Mouse (Mus musculus) kidney, embryonic 14.5 days (tissue): ENCODE data around the gene Wdr18. TPM values are rescaled to one million over a fixed set of nuclear protein-coding genes. Genes with fewer than 3 reads are reported as not detected.

Source experiments
- ATAC-seq: fragments of 200-750 bp; cut with Nextera tagmentation; 2 replicates; pipeline ENCODE4 v1.8.0; 2017; ENCODE audit warnings: moderate number of reproducible peaks, mild to moderate bottlenecking, moderate TSS enrichment, moderate library complexity; ENCODE audit not compliant: low FRiP score, low TSS enrichment
- H3K27ac ChIP-seq: fragments of 300-500 bp; sonication (generic); 2 replicates; pipeline ENCODE4 v1.5.1; 2014; ENCODE audit warnings: low read depth, mild to moderate bottlenecking, low read length, moderate library complexity, mixed read lengths
- H3K27me3 ChIP-seq: fragments of 300-500 bp; sonication (generic); 2 replicates; pipeline ENCODE4 v1.6.1; 2014; ENCODE audit warnings: mild to moderate bottlenecking, low read length; ENCODE audit not compliant: control insufficient read depth, insufficient read depth
- H3K36me3 ChIP-seq: fragments of 300-500 bp; sonication (generic); 2 replicates; pipeline ENCODE4 v1.6.1; 2014; ENCODE audit warnings: low read length, mixed read lengths; ENCODE audit not compliant: control insufficient read depth, insufficient read depth
- H3K4me1 ChIP-seq: fragments of 300-500 bp; sonication (generic); 2 replicates; pipeline ENCODE4 v1.6.1; 2014; ENCODE audit warnings: low read length, mixed read lengths; ENCODE audit not compliant: control insufficient read depth, insufficient read depth
- H3K4me2 ChIP-seq: fragments of 300-500 bp; sonication (generic); replicated peaks from 2 replicates; pipeline ENCODE4 v1.6.1; 2014; ENCODE audit warnings: low read depth, mild to moderate bottlenecking, low read length
- H3K4me3 ChIP-seq: fragments of 300-500 bp; sonication (generic); 2 replicates; pipeline ENCODE4 v1.5.1; 2014; ENCODE audit warnings: mild to moderate bottlenecking, low read length
- H3K9ac ChIP-seq: fragments of 300-500 bp; sonication (generic); 2 replicates; pipeline ENCODE4 v1.6.1; 2014; ENCODE audit warnings: low read depth, mild to moderate bottlenecking, low read length, moderate library complexity
- H3K9me3 ChIP-seq: fragments of 300-500 bp; sonication (generic); 2 replicates; pipeline ENCODE4 v1.6.1; 2016; ENCODE audit warnings: low read length; ENCODE audit not compliant: control insufficient read depth
- WGBS: fragments of 180-500 bp; shearing (Covaris S2); extraction: QIAGEN DNeasy Blood & Tissue Kit; methylation state at CpG from one replicate; pipeline ENCODE4 v1.1.7; 2014; 5-methylcytosine and 5-hydroxymethylcytosine counted together
- polyA plus RNA-seq: library from polyadenylated mRNA; unstranded; fragments of >200 nt; fragmentation: Nextera tagmentation; extraction: Ambion mirVana; gene quantifications from 2 replicates; pipeline ENCODE4 v1.2.1, GENCODE M21; 2014

The Wdr18 gene
- polyA plus RNA-seq, 1 experiment from 2014 or later, result 132 TPM

GRCm38 (mm10) chr10:80016511-80016910 is 56.6 kb downstream of the Wdr18 start, which contains the start of gene Arhgap45:
Gene Arhgap45 (plus strand): TSS chr10:80016653.
- H3K4me2 ChIP-seq, result no peak within 1 kb of the TSS
- no peaks in the 10 kb centered on the region for H3K9me3 ChIP-seq
- H3K27me3 ChIP-seq, result peaks cover 34% of the 10 kb centered on the region
- 66% methylated on average over 11 of the region's 11 CpGs for WGBS
- no peaks in the 10 kb centered on the region for H3K36me3 ChIP-seq
- H3K4me3 ChIP-seq, result no peak within 1 kb of the TSS
- no peak within 1 kb of the TSS for H3K9ac ChIP-seq
- peaks cover 18% of the 10 kb centered on the region for H3K4me1 ChIP-seq
- ATAC-seq, result no peak
- no peak within 1 kb of the TSS for H3K27ac ChIP-seq

- peaks cover 34% of the 10 kb centered on the region for H3K27me3 ChIP-seq
- no peaks in the 10 kb centered on the region for H3K9me3 ChIP-seq
- H3K27ac ChIP-seq, result no peak overlapping the region
- peaks cover 18% of the 10 kb centered on the region for H3K4me1 ChIP-seq
- H3K4me3 ChIP-seq, result no peak overlapping the region
- H3K9ac ChIP-seq, result no peak overlapping the region
- 87% methylated on average over 10 of the region's 10 CpGs for WGBS
- no peaks in the 10 kb centered on the region for H3K36me3 ChIP-seq
- H3K4me2 ChIP-seq, result no peak overlapping the region
- ATAC-seq, result no peak
Observed at GRCm38 (mm10) chr10:80016931-80017330, 57.0 kb downstream of the Wdr18 start.

- no peaks in the 10 kb centered on the region for H3K9me3 ChIP-seq
- no peak overlapping the region for H3K9ac ChIP-seq
- no peak overlapping the region for H3K4me2 ChIP-seq
- H3K4me1 ChIP-seq, result peaks cover 18% of the 10 kb centered on the region
- 81% methylated on average over 3 of the region's 3 CpGs for WGBS
- no peak overlapping the region for H3K27ac ChIP-seq
- no peak overlapping the region for H3K4me3 ChIP-seq
- H3K27me3 ChIP-seq, result peaks cover 30% of the 10 kb centered on the region
- no peak for ATAC-seq
- no peaks in the 10 kb centered on the region for H3K36me3 ChIP-seq
Observed at GRCm38 (mm10) chr10:80017361-80017760, 57.4 kb downstream of the Wdr18 start.

GRCm38 (mm10) chr10:80017771-80018170 is 57.8 kb downstream of the Wdr18 start:
- no peak for ATAC-seq
- Histone ChIP-seq H3K9me3 (no peaks in the 10 kb centered on the region), H3K36me3 (no peaks in the 10 kb centered on the region), H3K27me3 (peaks cover 29% of the 10 kb centered on the region), H3K4me3 (no peak overlapping the region), H3K4me2 (no peak overlapping the region), H3K27ac (no peak overlapping the region), H3K9ac (no peak overlapping the region), H3K4me1 (peaks cover 18% of the 10 kb centered on the region)
- 82% methylated on average over 14 of the region's 14 CpGs for WGBS

GRCm38 (mm10) chr10:80018739-80019297 is 58.9 kb downstream of the Wdr18 start:
- H3K9me3 ChIP-seq, result no peaks in the 10 kb centered on the region
- peaks cover 18% of the 10 kb centered on the region for H3K4me1 ChIP-seq
- peak overlapping the region; percentile 59; the same call in 1 of the 2 replicates for H3K9ac ChIP-seq
- H3K27me3 ChIP-seq, result peaks cover 19% of the 10 kb centered on the region
- 1% methylated on average over 12 of the region's 15 CpGs for WGBS
- peak overlapping the region; percentile 55 for H3K27ac ChIP-seq
- peak overlapping the region; percentile 47 for H3K4me2 ChIP-seq
- ATAC-seq, result peak; percentile 55
- no peaks in the 10 kb centered on the region for H3K36me3 ChIP-seq
- H3K4me3 ChIP-seq, result peak overlapping the region; percentile 32

GRCm38 (mm10) chr10:80019471-80020131 is 59.6 kb downstream of the Wdr18 start:
- H3K4me1 ChIP-seq, result peaks cover 18% of the 10 kb centered on the region
- 9% methylated on average over 20 of the region's 20 CpGs for WGBS

More at GRCm38 (mm10) chr10:80019471-80020131, 59.6 kb downstream of the Wdr18 start:
- Histone ChIP-seq H3K9me3 (no peaks in the 10 kb centered on the region), H3K4me3 (peak overlapping the region; percentile 32), H3K4me2 (peak overlapping the region; percentile 47), H3K9ac (peak overlapping the region; percentile 59), H3K27ac (peak overlapping the region; percentile 55; the same call in 1 of the 2 replicates), H3K36me3 (no peaks in the 10 kb centered on the region), H3K27me3 (peaks cover 11% of the 10 kb centered on the region)
- ATAC-seq, result peak; percentile 73

Other genes with a start within 250 kb of the Wdr18 start
- gene Hcn2, start 243.5 kb upstream of the Wdr18 start, polyA plus RNA-seq, result 0.11 and 0.14 TPM in 2 replicates
- gene Polrmt, start 213.6 kb upstream of the Wdr18 start, polyA plus RNA-seq, result 33.2 and 38.9 TPM in 2 replicates
- gene Fgf22, start 205.1 kb upstream of the Wdr18 start, polyA plus RNA-seq, result 0.11 and 0.61 TPM in 2 replicates
- gene Rnf126, start 193.2 kb upstream of the Wdr18 start, polyA plus RNA-seq, result 95.9 and 104 TPM in 2 replicates
- 4.9 and 8.2 TPM in 2 replicates for gene Fstl3, start 182.9 kb upstream of the Wdr18 start, polyA plus RNA-seq
- not detected in 2 replicates for gene Prss57, start 169.2 kb upstream of the Wdr18 start, polyA plus RNA-seq
- gene Palm, start 166.6 kb upstream of the Wdr18 start, polyA plus RNA-seq, result 101 and 136 TPM in 2 replicates
- 4.1 and 9.0 TPM in 2 replicates for gene Misp, start 139.2 kb upstream of the Wdr18 start, polyA plus RNA-seq
- gene Ptbp1, start 105.7 kb upstream of the Wdr18 start, polyA plus RNA-seq, result 279 and 333 TPM in 2 replicates
- 9.6 and 11.1 TPM in 2 replicates for gene Prtn3, start 85.7 kb upstream of the Wdr18 start, polyA plus RNA-seq
- 58.8 and 59.7 TPM in 2 replicates for gene Plppr3, start 85.5 kb upstream of the Wdr18 start, polyA plus RNA-seq
- gene Elane, start 73.9 kb upstream of the Wdr18 start, polyA plus RNA-seq, result not detected in 2 replicates
- gene Cfd, start 69.3 kb upstream of the Wdr18 start, polyA plus RNA-seq, result not detected in 2 replicates
- gene Med16, start 51.2 kb upstream of the Wdr18 start, polyA plus RNA-seq, result 48.0 and 61.2 TPM in 2 replicates
- 4.6 and 10.8 TPM in 2 replicates for gene Gm26602, start 49.3 kb upstream of the Wdr18 start, polyA plus RNA-seq
- gene Kiss1r, start 43.2 kb upstream of the Wdr18 start, polyA plus RNA-seq, result 0.47 and 0.61 TPM in 2 replicates
- gene R3hdm4, start 38.9 kb upstream of the Wdr18 start, polyA plus RNA-seq, result 102 and 137 TPM in 2 replicates
- gene Arid3a, start 33.1 kb upstream of the Wdr18 start, polyA plus RNA-seq, result 12.0 and 12.3 TPM in 2 replicates
- gene Grin3b, start 10.6 kb downstream of the Wdr18 start, polyA plus RNA-seq, result 0.19 and 0.29 TPM in 2 replicates
- 18.8 and 27.8 TPM in 2 replicates for gene Tmem259, start 24.2 kb downstream of the Wdr18 start, polyA plus RNA-seq
- gene Cnn2, start 28.4 kb downstream of the Wdr18 start, polyA plus RNA-seq, result 186 and 220 TPM in 2 replicates
- gene Abca7, start 36.3 kb downstream of the Wdr18 start, polyA plus RNA-seq, result 1.8 and 2.7 TPM in 2 replicates
- gene Arhgap45, start 56.5 kb downstream of the Wdr18 start, polyA plus RNA-seq, result 4.8 and 7.7 TPM in 2 replicates
- 276 and 310 TPM in 2 replicates for gene Polr2e, start 79.6 kb downstream of the Wdr18 start, polyA plus RNA-seq
- gene Gpx4, start 87.0 kb downstream of the Wdr18 start, polyA plus RNA-seq, result 552 and 641 TPM in 2 replicates
- 10.6 and 14.8 TPM in 2 replicates for gene Sbno2, start 145.4 kb downstream of the Wdr18 start, polyA plus RNA-seq
- 26.6 and 42.0 TPM in 2 replicates for gene Stk11, start 155.7 kb downstream of the Wdr18 start, polyA plus RNA-seq
- gene Atp5d, start 178.5 kb downstream of the Wdr18 start, polyA plus RNA-seq, result 519 and 582 TPM in 2 replicates
- 8.1 and 8.4 TPM in 2 replicates for gene Cbarp, start 180.7 kb downstream of the Wdr18 start, polyA plus RNA-seq
- gene Midn, start 188.1 kb downstream of the Wdr18 start, polyA plus RNA-seq, result 42.3 and 46.2 TPM in 2 replicates
- gene Cirbp, start 205.8 kb downstream of the Wdr18 start, polyA plus RNA-seq, result 80.0 and 104 TPM in 2 replicates
- 10.3 and 12.1 TPM in 2 replicates for gene 1600002K03Rik, start 212.8 kb downstream of the Wdr18 start, polyA plus RNA-seq
- gene Efna2, start 219.3 kb downstream of the Wdr18 start, polyA plus RNA-seq, result 15.4 and 17.3 TPM in 2 replicates